Mouse (Mus musculus) thymus, adult 2 months (tissue): Measurements from ENCODE around the gene Fam126a. TPM values are rescaled to one million over a fixed set of nuclear protein-coding genes. Genes with fewer than 3 reads are reported as not detected.

Source experiments
- DNase-seq: peaks from one replicate; pipeline ENCODE4 v3.0.0; 2021
- H3K27ac ChIP-seq: fragments of 200-500 bp; 2 replicates; pipeline ENCODE4 v1.5.1; 2012; ENCODE audit warnings: low read length, control low read depth; ENCODE audit not compliant: control insufficient read depth, insufficient read depth
- H3K27me3 ChIP-seq: fragments of 200-500 bp; 2 replicates; pipeline ENCODE4 v1.6.1; 2012; ENCODE audit warnings: mild to moderate bottlenecking, low read length, moderate library complexity, mixed read lengths; ENCODE audit not compliant: control insufficient read depth, insufficient read depth
- H3K36me3 ChIP-seq: fragments of 200-500 bp; 2 replicates; pipeline ENCODE4 v1.6.1; 2012; ENCODE audit warnings: mild to moderate bottlenecking, low read length, moderate library complexity; ENCODE audit not compliant: control insufficient read depth, insufficient read depth
- H3K4me1 ChIP-seq: fragments of 200-500 bp; replicated peaks from 2 replicates; pipeline ENCODE4 v1.6.1; 2012; ENCODE audit warnings: low read length; ENCODE audit not compliant: control insufficient read depth, insufficient read depth
- H3K4me3 ChIP-seq: fragments of 200-500 bp; 2 replicates; pipeline ENCODE4 v1.5.1; 2012; ENCODE audit warnings: mild to moderate bottlenecking, low read length, control low read depth, moderate library complexity; ENCODE audit not compliant: control insufficient read depth, insufficient read depth
- CTCF ChIP-seq: fragments of 200-500 bp; IDR thresholded peaks from 2 replicates; pipeline ENCODE4 v1.5.1; 2012; ENCODE audit warnings: mild to moderate bottlenecking, control low read depth, low read length, moderate library complexity, borderline replicate concordance; ENCODE audit not compliant: control insufficient read depth, poor library complexity, insufficient read depth; ENCODE audit errors: extremely low read depth
- POLR2A ChIP-seq: fragments of 200-500 bp; IDR thresholded peaks from 2 replicates; pipeline ENCODE4 v1.6.1; 2012; ENCODE audit warnings: mild to moderate bottlenecking, low read length, control low read depth, moderate library complexity; ENCODE audit not compliant: control insufficient read depth, poor library complexity, insufficient read depth; ENCODE audit errors: extremely low read depth
- WGBS: fragments of 180-500 bp; shearing (Covaris S2); methylation state at CpG from one replicate; pipeline ENCODE4 v1.1.7; 2018; 5-methylcytosine and 5-hydroxymethylcytosine counted together
- polyA plus RNA-seq: library from polyadenylated mRNA; depleted of rRNA; stranded (reverse); fragments of >200 nt; gene quantifications from 2 replicates; pipeline ENCODE4 v1.2.3, GENCODE M21; 2012

The Fam126a gene
- polyA plus RNA-seq, 1 experiment, result 4.8 TPM

- no peaks in the 10 kb centered on the region for H3K27me3 ChIP-seq
- TF ChIP-seq CTCF, result no peak
- no peaks in the 10 kb centered on the region for H3K36me3 ChIP-seq
- DNase-seq, result no peak
- 88% methylated on average over 1 of the region's 1 CpGs for WGBS
- no peak overlapping the region for H3K27ac ChIP-seq
- H3K4me1 ChIP-seq, result no peaks in the 10 kb centered on the region
- H3K4me3 ChIP-seq, result no peak overlapping the region
These were observed 31.3 kb downstream of the Fam126a start for GRCm38 (mm10) chr5:23999083-23999671.

DNA sequence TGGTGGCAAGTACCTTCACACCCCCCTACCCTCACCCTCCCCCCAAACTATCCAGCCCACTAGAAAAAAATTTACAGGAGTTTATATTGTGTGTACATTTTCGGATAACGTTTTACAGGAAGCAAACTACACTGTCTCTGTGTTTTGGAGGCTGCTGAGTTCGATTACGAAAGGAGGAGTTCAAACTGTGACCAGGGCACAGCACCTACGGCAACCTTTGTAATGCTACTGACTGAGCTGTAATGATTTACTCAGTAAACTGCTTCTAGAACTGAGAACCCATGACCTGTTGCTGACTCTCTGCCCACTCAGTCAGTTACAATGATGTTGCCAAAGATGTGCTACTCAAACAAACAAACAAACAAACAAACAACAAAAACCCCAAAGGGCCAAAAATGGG, 34.5 kb downstream of the Fam126a start:
- DNase-seq, result no peak
- 96% methylated on average over 5 of the region's 5 CpGs for WGBS
- Histone ChIP-seq H3K36me3 (no peaks in the 10 kb centered on the region), H3K27ac (no peak overlapping the region), H3K27me3 (no peaks in the 10 kb centered on the region), H3K4me3 (no peak overlapping the region), H3K4me1 (no peaks in the 10 kb centered on the region)
- TF ChIP-seq POLR2A (no peak), CTCF (no peak)

DNA sequence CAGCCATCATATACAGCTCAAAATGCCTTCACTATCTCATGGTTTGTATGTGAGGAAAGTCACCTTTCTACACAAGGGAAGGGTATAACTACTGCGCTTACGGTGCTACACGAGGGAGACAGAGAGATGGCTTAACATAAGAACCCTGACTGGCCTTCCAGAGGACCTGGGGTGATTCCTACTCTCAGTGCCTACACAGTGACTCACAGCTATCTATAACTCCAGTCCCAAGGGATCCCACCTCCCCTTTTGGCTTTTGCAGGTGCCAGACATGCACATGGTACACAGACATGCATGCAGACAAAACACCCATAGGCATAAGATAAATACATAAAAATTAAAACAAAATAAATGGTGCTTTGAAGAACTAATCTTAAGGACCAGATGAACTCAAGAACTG, 35.6 kb downstream of the Fam126a start:
- no peak overlapping the region for H3K4me3 ChIP-seq
- no peak overlapping the region for H3K27ac ChIP-seq
- no peaks in the 10 kb centered on the region for H3K36me3 ChIP-seq
- DNase-seq, result no peak
- H3K27me3 ChIP-seq, result no peaks in the 10 kb centered on the region
- WGBS, result 97% methylated on average over 3 of the region's 3 CpGs
- TF ChIP-seq CTCF (no peak), POLR2A (no peak)
- no peaks in the 10 kb centered on the region for H3K4me1 ChIP-seq

- no peak overlapping the region for H3K4me3 ChIP-seq
- no peaks in the 10 kb centered on the region for H3K36me3 ChIP-seq
- TF ChIP-seq CTCF, result no peak
- no peaks in the 10 kb centered on the region for H3K27me3 ChIP-seq
- DNase-seq, result no peak
- 97% methylated on average over 2 of the region's 2 CpGs for WGBS
- H3K4me1 ChIP-seq, result no peaks in the 10 kb centered on the region
- no peak overlapping the region for H3K27ac ChIP-seq
These were observed 36.3 kb downstream of the Fam126a start for GRCm38 (mm10) chr5:23994231-23994630.

GRCm38 (mm10) chr5:23993553-23993894, 37.0 kb downstream of the Fam126a start:
- no peak overlapping the region for H3K27ac ChIP-seq
- TF ChIP-seq POLR2A (no peak), CTCF (no peak)
- DNase-seq, result no peak
- H3K4me3 ChIP-seq, result no peak overlapping the region
- WGBS, result 91% methylated on average over 2 of the region's 2 CpGs
- H3K4me1 ChIP-seq, result no peaks in the 10 kb centered on the region
- no peaks in the 10 kb centered on the region for H3K27me3 ChIP-seq
- no peaks in the 10 kb centered on the region for H3K36me3 ChIP-seq

GRCm38 (mm10) chr5:23992876-23993552, 37.5 kb downstream of the Fam126a start:
- H3K27me3 ChIP-seq, result no peaks in the 10 kb centered on the region
- DNase-seq, result no peak
- no peaks in the 10 kb centered on the region for H3K4me1 ChIP-seq
- no peak overlapping the region for H3K27ac ChIP-seq
- TF ChIP-seq POLR2A (no peak), CTCF (no peak)
- 94% methylated on average over 5 of the region's 5 CpGs for WGBS
- H3K4me3 ChIP-seq, result no peak overlapping the region
- H3K36me3 ChIP-seq, result no peaks in the 10 kb centered on the region

- Histone ChIP-seq H3K4me1 (no peaks in the 10 kb centered on the region), H3K27me3 (no peaks in the 10 kb centered on the region), H3K27ac (no peak overlapping the region), H3K4me3 (no peak overlapping the region), H3K36me3 (no peaks in the 10 kb centered on the region)
- 96% methylated on average over 3 of the region's 3 CpGs for WGBS
- TF ChIP-seq POLR2A (no peak), CTCF (no peak)
- DNase-seq, result no peak
These were observed 40.5 kb downstream of the Fam126a start for GRCm38 (mm10) chr5:23990001-23990400.
